ENCODE assay signal across 9 mouse cellular contexts in genomic region chr7:37362879-37363278, GRCm38 (mm10).
DNase-seq lines count a peak whose midpoint lies in the region; ATAC-seq and TF ChIP-seq lines count a peak whose summit lies in the region.
"Had no signal": no experiment of that assay in that cellular context is flagged by ENCODE, and none has a peak within 500 bp of the region (broad histone marks: within the 10 kb centered on the region; RNA-seq: fewer than 3 reads in every experiment).

No protein-coding gene starts in this region.

- no peak for ATAC-seq in heart, postnatal 0 days (ENCODE audit: insufficient read depth, low read depth)
- ATAC-seq in embryonic facial prominence, embryonic 13.5 days (ENCODE audit: insufficient number of reproducible peaks, insufficient read depth, low FRiP score, low TSS enrichment, low read depth) = no peak
- no peak for ATAC-seq in hindbrain, embryonic 15.5 days (ENCODE audit: low FRiP score, low read depth)
- no peak for ATAC-seq in midbrain, embryonic 16.5 days

- no peaks in the 10 kb centered on the region for H3K36me3 ChIP-seq in heart, postnatal 0 days (replicated peaks; ENCODE audit: control insufficient read depth, insufficient read depth, low read length)
- no peaks in the 10 kb centered on the region for H3K36me3 ChIP-seq in embryonic facial prominence, embryonic 13.5 days
- H3K36me3 ChIP-seq in hindbrain, embryonic 15.5 days = no peaks in the 10 kb centered on the region
- no peaks in the 10 kb centered on the region for H3K36me3 ChIP-seq in midbrain, embryonic 16.5 days (ENCODE audit: control insufficient read depth, insufficient read depth, low read length)

- no peak for DNase-seq in heart, postnatal 0 days (ENCODE audit: low spot score)
- no peak for DNase-seq in heart, postnatal 4 days
- DNase-seq in thymus, postnatal 4 days = no peak
- no peak for DNase-seq in cerebellum, postnatal 4 days (ENCODE audit: low spot score in 2 of 2)
- no peak for DNase-seq in gastrocnemius, adult 2 months
- DNase-seq: adrenal gland, adult 8-10 months had no signal

- H3K4me1 ChIP-seq in heart, postnatal 0 days (ENCODE audit: control insufficient read depth, insufficient read depth) = no peaks in the 10 kb centered on the region
- H3K4me1 ChIP-seq in embryonic facial prominence, embryonic 13.5 days = peaks cover 30% of the 10 kb centered on the region
- peaks cover 32% of the 10 kb centered on the region for H3K4me1 ChIP-seq in hindbrain, embryonic 15.5 days (replicated peaks)
- peaks cover 28% of the 10 kb centered on the region for H3K4me1 ChIP-seq in midbrain, embryonic 16.5 days (ENCODE audit: control insufficient read depth, insufficient read depth, low read length)

- peak overlapping the region; percentile 72 for H3K4me2 ChIP-seq in heart, postnatal 0 days (ENCODE audit: low read depth, low read length)
- peak overlapping the region; percentile 66 for H3K4me2 ChIP-seq in embryonic facial prominence, embryonic 13.5 days
- no peak overlapping the region for H3K4me2 ChIP-seq in hindbrain, embryonic 15.5 days
- no peak overlapping the region for H3K4me2 ChIP-seq in midbrain, embryonic 16.5 days (ENCODE audit: low read length)

- TF ChIP-seq CTCF in heart, postnatal 0 days (IDR thresholded peaks at IDR 0.05; ENCODE audit: low read depth) = no peak
- TF ChIP-seq CTCF in gastrocnemius, adult 2 months (IDR thresholded peaks at IDR 0.05) = no peak

- no peak overlapping the region for H3K4me3 ChIP-seq in heart, postnatal 0 days (ENCODE audit: low read depth, low read length)
- H3K4me3 ChIP-seq in embryonic facial prominence, embryonic 13.5 days = no peak overlapping the region
- no peak overlapping the region for H3K4me3 ChIP-seq in hindbrain, embryonic 15.5 days
- no peak overlapping the region for H3K4me3 ChIP-seq in midbrain, embryonic 16.5 days (ENCODE audit: low read depth, low read length)
- H3K4me3 ChIP-seq in gastrocnemius, adult 2 months = no peak overlapping the region

- H3K9me3 ChIP-seq in heart, postnatal 0 days (replicated peaks; ENCODE audit: control insufficient read depth, low read length) = no peaks in the 10 kb centered on the region
- no peaks in the 10 kb centered on the region for H3K9me3 ChIP-seq in embryonic facial prominence, embryonic 13.5 days
- H3K9me3 ChIP-seq in hindbrain, embryonic 15.5 days = no peaks in the 10 kb centered on the region
- no peaks in the 10 kb centered on the region for H3K9me3 ChIP-seq in midbrain, embryonic 16.5 days (replicated peaks; ENCODE audit: control insufficient read depth, low read length, poor library complexity, severe bottlenecking)

- H3K9ac ChIP-seq in heart, postnatal 0 days (replicated peaks; ENCODE audit: low read depth, low read length) = no peak overlapping the region
- no peak overlapping the region for H3K9ac ChIP-seq in embryonic facial prominence, embryonic 13.5 days
- 0 out of 2 replicates have a peak overlapping the region, but pooled peaks have one; percentile 18 for H3K9ac ChIP-seq in hindbrain, embryonic 15.5 days
- H3K9ac ChIP-seq in midbrain, embryonic 16.5 days (ENCODE audit: low read depth, low read length) = no peak overlapping the region

- no peak for TF ChIP-seq EP300 in heart, postnatal 0 days (IDR thresholded peaks at IDR 0.05; ENCODE audit: low read depth)

- 49% methylated on average over 8 of the region's 8 CpGs for WGBS in heart, postnatal 0 days
- 25% methylated on average over 8 of the region's 8 CpGs for WGBS in embryonic facial prominence, embryonic 13.5 days
- WGBS in hindbrain, embryonic 15.5 days = 25% methylated on average over 8 of the region's 8 CpGs
- WGBS in midbrain, embryonic 16.5 days = 7% methylated on average over 8 of the region's 8 CpGs

- H3K27me3 ChIP-seq in heart, postnatal 0 days (ENCODE audit: control insufficient read depth, insufficient read depth, low read length) = no peaks in the 10 kb centered on the region
- H3K27me3 ChIP-seq in embryonic facial prominence, embryonic 13.5 days = 0 out of 2 replicates have a peak, but pooled peaks cover 3% of the 10 kb centered on the region
- no peaks in the 10 kb centered on the region for H3K27me3 ChIP-seq in hindbrain, embryonic 15.5 days
- no peaks in the 10 kb centered on the region for H3K27me3 ChIP-seq in midbrain, embryonic 16.5 days (ENCODE audit: control insufficient read depth, insufficient read depth, low read depth, low read length)

- intact Hi-C loops in gastrocnemius, adult 2 months (cut with DNase I) = no loop called here

- no peak overlapping the region for H3K27ac ChIP-seq in heart, postnatal 0 days (ENCODE audit: low read depth)
- H3K27ac ChIP-seq in embryonic facial prominence, embryonic 13.5 days = peak overlapping the region; percentile 39; the same call in 1 of the 2 replicates
- H3K27ac ChIP-seq in hindbrain, embryonic 15.5 days (replicated peaks) = peak overlapping the region; percentile 46
- peak overlapping the region; percentile 26 for H3K27ac ChIP-seq in midbrain, embryonic 16.5 days (ENCODE audit: low read length)
- H3K27ac ChIP-seq in gastrocnemius, adult 2 months = no peak overlapping the region

Comparison
In these comparisons a context has a peak if more than half of its experiments do, and no peak if none do; other contexts are left out.
1. H3K27ac ChIP-seq: peak in embryonic facial prominence, embryonic 13.5 days (single experiment), hindbrain, embryonic 15.5 days (single experiment) and midbrain, embryonic 16.5 days (single experiment); none in heart, postnatal 0 days (single experiment) and gastrocnemius, adult 2 months (single experiment).
2. H3K4me2 ChIP-seq: peak in heart, postnatal 0 days (single experiment) and embryonic facial prominence, embryonic 13.5 days (single experiment); none in hindbrain, embryonic 15.5 days (single experiment) and midbrain, embryonic 16.5 days (single experiment).